Mouse (Mus musculus): ENCODE results near the gene Aagab. TPM values are rescaled to one million over a fixed set of nuclear protein-coding genes. Genes with fewer than 3 reads are reported as not detected.

Aagab gene
- polyA plus RNA-seq, 1 experiment from 2014 or later = 14.2 TPM

GRCm38 (mm10) chr9:63655092-63655491 is 52.6 kb downstream of the Aagab start:
- WGBS (ENCODE audit: insufficient replicate concordance) = 83% methylated on average over 1 of the region's 1 CpGs

GRCm38 (mm10) chr9:63657167-63657566 is 54.7 kb downstream of the Aagab start:
- no peaks in the 10 kb centered on the region for H3K4me1 ChIP-seq (ENCODE audit: insufficient read depth)
- WGBS (ENCODE audit: insufficient replicate concordance) = 65% methylated on average over 4 of the region's 4 CpGs
- H3K9me3 ChIP-seq (ENCODE audit: low read length) = no peaks in the 10 kb centered on the region
- H3K36me3 ChIP-seq (replicated peaks; ENCODE audit: insufficient read depth, low read length) = peaks cover 19% of the 10 kb centered on the region
- ATAC-seq (no peak), DNase-seq (no peak)
- no peak overlapping the region for H3K4me3 ChIP-seq (ENCODE audit: low read depth, low read length)
- no peak for TF ChIP-seq EP300 (IDR thresholded peaks at IDR 0.05; ENCODE audit: low read depth)
- no peaks in the 10 kb centered on the region for H3K27me3 ChIP-seq (ENCODE audit: insufficient read depth, low read length)
- no peak overlapping the region for H3K27ac ChIP-seq (ENCODE audit: low read depth)
- H3K9ac ChIP-seq (replicated peaks) = no peak overlapping the region
- no peak overlapping the region for H3K4me2 ChIP-seq (ENCODE audit: low read depth, low read length)

More at GRCm38 (mm10) chr9:63655092-63655491, 52.6 kb downstream of the Aagab start:
- H3K4me2 ChIP-seq (ENCODE audit: low read depth, low read length) = no peak overlapping the region
- TF ChIP-seq EP300 (IDR thresholded peaks at IDR 0.05; ENCODE audit: low read depth) (no peak), CTCF (IDR thresholded peaks at IDR 0.05; ENCODE audit: low read depth) (no peak)
- H3K27me3 ChIP-seq (ENCODE audit: insufficient read depth, low read length) = no peaks in the 10 kb centered on the region
- no peak overlapping the region for H3K4me3 ChIP-seq (ENCODE audit: low read depth, low read length)
- no peaks in the 10 kb centered on the region for H3K9me3 ChIP-seq (ENCODE audit: low read length)
- no peak for DNase-seq
- H3K36me3 ChIP-seq (replicated peaks; ENCODE audit: insufficient read depth, low read length) = peaks cover 26% of the 10 kb centered on the region
- no peaks in the 10 kb centered on the region for H3K4me1 ChIP-seq (ENCODE audit: insufficient read depth)
- no peak for ATAC-seq
- H3K9ac ChIP-seq (replicated peaks) = no peak overlapping the region
- no peak overlapping the region for H3K27ac ChIP-seq (ENCODE audit: low read depth)

GRCm38 (mm10) chr9:63658436-63658835 is 56.0 kb downstream of the Aagab start:
- ATAC-seq (no peak), DNase-seq (no peak)
- no peak for TF ChIP-seq EP300 (IDR thresholded peaks at IDR 0.05; ENCODE audit: low read depth)
- TF ChIP-seq CTCF (IDR thresholded peaks at IDR 0.05; ENCODE audit: low read depth) = no peak
- H3K4me1 ChIP-seq (ENCODE audit: insufficient read depth) = no peaks in the 10 kb centered on the region
- no peak overlapping the region for H3K4me3 ChIP-seq (ENCODE audit: low read depth, low read length)
- H3K9me3 ChIP-seq (ENCODE audit: low read length) = no peaks in the 10 kb centered on the region
- H3K36me3 ChIP-seq (replicated peaks; ENCODE audit: insufficient read depth, low read length) = peaks cover 18% of the 10 kb centered on the region
- no peaks in the 10 kb centered on the region for H3K27me3 ChIP-seq (ENCODE audit: insufficient read depth, low read length)
- no peak overlapping the region for H3K9ac ChIP-seq (replicated peaks)
- H3K27ac ChIP-seq (ENCODE audit: low read depth) = no peak overlapping the region
- no peak overlapping the region for H3K4me2 ChIP-seq (ENCODE audit: low read depth, low read length)
- WGBS (ENCODE audit: insufficient replicate concordance) = 86% methylated on average over 9 of the region's 9 CpGs

GRCm38 (mm10) chr9:63658970-63659371 is 56.5 kb downstream of the Aagab start:
- no peak overlapping the region for H3K27ac ChIP-seq (ENCODE audit: low read depth)
- no peaks in the 10 kb centered on the region for H3K27me3 ChIP-seq (ENCODE audit: insufficient read depth, low read length)
- no peaks in the 10 kb centered on the region for H3K9me3 ChIP-seq (ENCODE audit: low read length)
- peaks cover 17% of the 10 kb centered on the region for H3K36me3 ChIP-seq (replicated peaks; ENCODE audit: insufficient read depth, low read length)
- no peak overlapping the region for H3K4me3 ChIP-seq (ENCODE audit: low read depth, low read length)
- TF ChIP-seq CTCF (IDR thresholded peaks at IDR 0.05; ENCODE audit: low read depth) (no peak), EP300 (IDR thresholded peaks at IDR 0.05; ENCODE audit: low read depth) (no peak)
- no peak overlapping the region for H3K9ac ChIP-seq (replicated peaks)
- no peak for ATAC-seq
- DNase-seq = no peak
- no peaks in the 10 kb centered on the region for H3K4me1 ChIP-seq (ENCODE audit: insufficient read depth)
- no peak overlapping the region for H3K4me2 ChIP-seq (ENCODE audit: low read depth, low read length)
- WGBS (ENCODE audit: insufficient replicate concordance) = 82% methylated on average over 5 of the region's 5 CpGs

GRCm38 (mm10) chr9:63660061-63660460 is 57.6 kb downstream of the Aagab start:
- Histone ChIP-seq H3K27ac (ENCODE audit: low read depth) (no peak overlapping the region), H3K4me2 (ENCODE audit: low read depth, low read length) (no peak overlapping the region), H3K36me3 (replicated peaks; ENCODE audit: insufficient read depth, low read length) (peaks cover 18% of the 10 kb centered on the region), H3K4me3 (ENCODE audit: low read depth, low read length) (no peak overlapping the region), H3K9ac (replicated peaks) (no peak overlapping the region), H3K27me3 (ENCODE audit: insufficient read depth, low read length) (no peaks in the 10 kb centered on the region), H3K4me1 (ENCODE audit: insufficient read depth) (no peaks in the 10 kb centered on the region), H3K9me3 (ENCODE audit: low read length) (no peaks in the 10 kb centered on the region)
- TF ChIP-seq EP300 (IDR thresholded peaks at IDR 0.05; ENCODE audit: low read depth) = no peak
- TF ChIP-seq CTCF (IDR thresholded peaks at IDR 0.05; ENCODE audit: low read depth) = no peak
- WGBS (ENCODE audit: insufficient replicate concordance) = 83% methylated on average over 4 of the region's 4 CpGs
- no peak for DNase-seq
- no peak for ATAC-seq

GRCm38 (mm10) chr9:63660691-63661090 is 58.2 kb downstream of the Aagab start:
- 85% methylated on average over 3 of the region's 3 CpGs for WGBS (ENCODE audit: insufficient replicate concordance)

GRCm38 (mm10) chr9:63662759-63663158 is 60.3 kb downstream of the Aagab start:
- Histone ChIP-seq H3K4me2 (ENCODE audit: low read depth, low read length) (no peak overlapping the region), H3K27ac (ENCODE audit: low read depth) (no peak overlapping the region), H3K36me3 (replicated peaks; ENCODE audit: insufficient read depth, low read length) (peaks cover 21% of the 10 kb centered on the region), H3K27me3 (ENCODE audit: insufficient read depth, low read length) (no peaks in the 10 kb centered on the region), H3K9ac (replicated peaks) (no peak overlapping the region), H3K4me1 (ENCODE audit: insufficient read depth) (no peaks in the 10 kb centered on the region), H3K9me3 (ENCODE audit: low read length) (no peaks in the 10 kb centered on the region), H3K4me3 (ENCODE audit: low read depth, low read length) (no peak overlapping the region)
- TF ChIP-seq CTCF (IDR thresholded peaks at IDR 0.05; ENCODE audit: low read depth) (no peak), EP300 (IDR thresholded peaks at IDR 0.05; ENCODE audit: low read depth) (no peak)
- DNase-seq (no peak), ATAC-seq (peak; percentile 53)
- WGBS (ENCODE audit: insufficient replicate concordance) = 56% methylated on average over 7 of the region's 7 CpGs

More at GRCm38 (mm10) chr9:63660691-63661090, 58.2 kb downstream of the Aagab start:
- Histone ChIP-seq H3K27ac (ENCODE audit: low read depth) (no peak overlapping the region), H3K4me3 (ENCODE audit: low read depth, low read length) (no peak overlapping the region), H3K36me3 (replicated peaks; ENCODE audit: insufficient read depth, low read length) (peaks cover 16% of the 10 kb centered on the region), H3K9me3 (ENCODE audit: low read length) (no peaks in the 10 kb centered on the region), H3K4me1 (ENCODE audit: insufficient read depth) (no peaks in the 10 kb centered on the region), H3K27me3 (ENCODE audit: insufficient read depth, low read length) (no peaks in the 10 kb centered on the region), H3K4me2 (ENCODE audit: low read depth, low read length) (no peak overlapping the region), H3K9ac (replicated peaks) (no peak overlapping the region)
- no peak for TF ChIP-seq CTCF (IDR thresholded peaks at IDR 0.05; ENCODE audit: low read depth)
- TF ChIP-seq EP300 (IDR thresholded peaks at IDR 0.05; ENCODE audit: low read depth) = no peak
- ATAC-seq (no peak), DNase-seq (no peak)

Measured in liver, postnatal 0 days (tissue).